Mouse (Mus musculus) testis, adult 2 months (tissue): ENCODE results near the gene Relb.

ENCODE experiments used
- CTCF ChIP-seq: fragments of 200-500 bp; IDR thresholded peaks from 2 replicates; pipeline ENCODE4 v1.5.1; 2012; ENCODE audit warnings: low read depth, mild to moderate bottlenecking, inconsistent platforms, low read length, moderate library complexity; ENCODE audit not compliant: control insufficient read depth, insufficient read depth, insufficient replicate concordance
- POLR2A ChIP-seq: fragments of 200-500 bp; IDR thresholded peaks from 2 replicates; pipeline ENCODE4 v1.6.1; 2012; ENCODE audit warnings: low read depth, mild to moderate bottlenecking, inconsistent platforms, low read length, moderate library complexity; ENCODE audit not compliant: control insufficient read depth

- TF ChIP-seq CTCF = no peak
- no peak for TF ChIP-seq POLR2A
Observed at GRCm38 (mm10) chr7:19620811-19621210, 8.4 kb downstream of the Relb start.
